Mouse (Mus musculus) neutrophil, adult 65 days (primary cell): ENCODE results near the gene Hist1h2ae. TPM values are rescaled to one million over a fixed set of nuclear protein-coding genes. Genes with fewer than 3 reads are reported as not detected.

Experiments used
- total RNA-seq: library from RNA; stranded (reverse); gene quantifications from 2 replicates; pipeline ENCODE4 v1.2.4, GENCODE M21; 2023

Hist1h2ae gene
- total RNA-seq, 1 experiment from 2014 or later, result 112 TPM

Other genes starting within 250 kb of the Hist1h2ae start
- 7.8 and 8.0 TPM in 2 replicates for gene Zfp322a, start 202.0 kb downstream of the Hist1h2ae start, total RNA-seq
- 9.1 and 10.2 TPM in 2 replicates for gene Abt1, start 147.4 kb downstream of the Hist1h2ae start, total RNA-seq
- not detected in 2 replicates for gene Btn1a1, start 105.3 kb downstream of the Hist1h2ae start, total RNA-seq
- not detected in 2 replicates for gene Btn2a2, start 82.4 kb downstream of the Hist1h2ae start, total RNA-seq
- gene Hist1h4h, start 40.2 kb downstream of the Hist1h2ae start, total RNA-seq, result 492 and 1,085 TPM in 2 replicates
- gene Hist1h2af, start 37.3 kb downstream of the Hist1h2ae start, total RNA-seq, result 675 and 802 TPM in 2 replicates
- 96.3 and 179 TPM in 2 replicates for gene Hist1h3g, start 35.8 kb downstream of the Hist1h2ae start, total RNA-seq
- 54.8 and 79.6 TPM in 2 replicates for gene Hist1h2bh, start 27.8 kb downstream of the Hist1h2ae start, total RNA-seq
- 164 and 316 TPM in 2 replicates for gene Hist1h3f, start 27.2 kb downstream of the Hist1h2ae start, total RNA-seq
- gene Hist1h4f, start 19.6 kb downstream of the Hist1h2ae start, total RNA-seq, result 1,320 and 1,633 TPM in 2 replicates
- gene Hist1h1d, start 18.0 kb downstream of the Hist1h2ae start, total RNA-seq, result 65.0 and 74.8 TPM in 2 replicates
- 389 and 653 TPM in 2 replicates for gene Hist1h3e, start 8.9 kb downstream of the Hist1h2ae start, total RNA-seq
- gene Hist1h2bg, start 176 bp upstream of the Hist1h2ae start, total RNA-seq, result 877 and 1,185 TPM in 2 replicates
- 501 and 811 TPM in 2 replicates for gene Hist1h2bf, start 3.0 kb upstream of the Hist1h2ae start, total RNA-seq
- 41.5 and 76.0 TPM in 2 replicates for gene Hist1h2ad, start 3.2 kb upstream of the Hist1h2ae start, total RNA-seq
- 49.0 and 98.9 TPM in 2 replicates for gene Hist1h3d, start 4.5 kb upstream of the Hist1h2ae start, total RNA-seq
- 447 and 512 TPM in 2 replicates for gene Hist1h4d, start 10.4 kb upstream of the Hist1h2ae start, total RNA-seq
- gene Hist1h2be, start 49.9 kb upstream of the Hist1h2ae start, total RNA-seq, result 59.1 and 80.7 TPM in 2 replicates
- 628 and 671 TPM in 2 replicates for gene Hist1h1e, start 51.3 kb upstream of the Hist1h2ae start, total RNA-seq
- gene Hist1h2ac, start 112.7 kb upstream of the Hist1h2ae start, total RNA-seq, result 21.4 and 34.7 TPM in 2 replicates
- gene Hist1h2bc, start 113.0 kb upstream of the Hist1h2ae start, total RNA-seq, result 85.6 and 87.8 TPM in 2 replicates
- 0.75 TPM in 1 of 2 replicates, not detected in the other for gene Hist1h1t, start 124.6 kb upstream of the Hist1h2ae start, total RNA-seq
- gene Hist1h4c, start 127.2 kb upstream of the Hist1h2ae start, total RNA-seq, result 147 and 286 TPM in 2 replicates
- 2.0 and 2.2 TPM in 2 replicates for gene Hfe, start 139.6 kb upstream of the Hist1h2ae start, total RNA-seq
- gene Hist1h1c, start 167.6 kb upstream of the Hist1h2ae start, total RNA-seq, result 1,418 and 1,573 TPM in 2 replicates
- gene Hist1h3c, start 174.4 kb upstream of the Hist1h2ae start, total RNA-seq, result 379 and 485 TPM in 2 replicates
- gene Hist1h2bb, start 175.5 kb upstream of the Hist1h2ae start, total RNA-seq, result 566 and 573 TPM in 2 replicates
- gene Hist1h2ab, start 179.9 kb upstream of the Hist1h2ae start, total RNA-seq, result 470 and 881 TPM in 2 replicates
- 584 and 951 TPM in 2 replicates for gene Hist1h3b, start 181.0 kb upstream of the Hist1h2ae start, total RNA-seq
- gene Hist1h4b, start 185.8 kb upstream of the Hist1h2ae start, total RNA-seq, result 196 and 310 TPM in 2 replicates
- 278 and 356 TPM in 2 replicates for gene Hist1h4a, start 190.0 kb upstream of the Hist1h2ae start, total RNA-seq
- 546 and 576 TPM in 2 replicates for gene Hist1h3a, start 191.2 kb upstream of the Hist1h2ae start, total RNA-seq
- gene Hist1h1a, start 192.4 kb upstream of the Hist1h2ae start, total RNA-seq, result 193 and 241 TPM in 2 replicates
- not detected in 2 replicates for gene Trim38, start 198.7 kb upstream of the Hist1h2ae start, total RNA-seq
- not detected in 2 replicates for gene Slc17a2, start 235.8 kb upstream of the Hist1h2ae start, total RNA-seq